Mouse (Mus musculus) midbrain, embryonic 11.5 days (tissue): Measurements from ENCODE around the gene Rnf123. TPM values are rescaled to one million over a fixed set of nuclear protein-coding genes. Genes with fewer than 3 reads are reported as not detected.
"Not testable (repeated sequence)": the region's sequence is repeated elsewhere in the genome, so short reads cannot be mapped to it uniquely, and the experiment has no call there.

ENCODE experiments used
- ATAC-seq: fragments of 200-750 bp; cut with Nextera tagmentation; 2 replicates; pipeline ENCODE4 v1.8.0; 2017; ENCODE audit warnings: moderate TSS enrichment, moderate library complexity; ENCODE audit not compliant: low FRiP score
- DNase-seq: peaks from one replicate; pipeline ENCODE4 v3.0.0; 2015; ENCODE audit warnings: low spot score; ENCODE audit errors: missing footprints
- H3K27ac ChIP-seq: fragments of 300-500 bp; sonication (generic); 2 replicates; pipeline ENCODE4 v1.5.1; 2014; ENCODE audit warnings: low read depth, low read length
- H3K27me3 ChIP-seq: fragments of 300-500 bp; sonication (generic); 2 replicates; pipeline ENCODE4 v1.6.1; 2014; ENCODE audit warnings: mild to moderate bottlenecking, low read length, moderate library complexity, mixed read lengths; ENCODE audit not compliant: control insufficient read depth, insufficient read depth
- H3K36me3 ChIP-seq: fragments of 300-500 bp; sonication (generic); 2 replicates; pipeline ENCODE4 v1.6.1; 2014; ENCODE audit warnings: mild to moderate bottlenecking, low read length, moderate library complexity, mixed read lengths; ENCODE audit not compliant: control insufficient read depth, insufficient read depth
- H3K4me1 ChIP-seq: fragments of 300-500 bp; sonication (generic); 2 replicates; pipeline ENCODE4 v1.6.1; 2014; ENCODE audit warnings: low read length; ENCODE audit not compliant: control insufficient read depth, insufficient read depth
- H3K4me2 ChIP-seq: fragments of 300-500 bp; sonication (generic); 2 replicates; pipeline ENCODE4 v1.6.1; 2014; ENCODE audit warnings: mild to moderate bottlenecking, moderate library complexity
- H3K4me3 ChIP-seq: fragments of 300-500 bp; sonication (generic); 2 replicates; pipeline ENCODE4 v1.5.1; 2014; ENCODE audit warnings: low read depth, low read length
- H3K9ac ChIP-seq: fragments of 300-500 bp; sonication (generic); 2 replicates; pipeline ENCODE4 v1.6.1; 2014; ENCODE audit warnings: low read length
- H3K9me3 ChIP-seq: fragments of 300-500 bp; sonication (generic); 2 replicates; pipeline ENCODE4 v1.6.1; 2016; ENCODE audit warnings: low read length; ENCODE audit not compliant: control insufficient read depth
- WGBS: fragments of 180-500 bp; shearing (Covaris S2); extraction: QIAGEN DNeasy Blood & Tissue Kit; methylation state at CpG from one replicate; pipeline ENCODE4 v1.1.7; 2014; 5-methylcytosine and 5-hydroxymethylcytosine counted together
- polyA plus RNA-seq: library from polyadenylated mRNA; unstranded; fragments of >200 nt; fragmentation: Nextera tagmentation; extraction: Ambion mirVana; gene quantifications from 2 replicates; pipeline ENCODE4 v1.2.1, GENCODE M21; 2014

Rnf123 gene
- polyA plus RNA-seq, 1 experiment from 2014 or later, result 29.2 TPM

GRCm38 (mm10) chr9:108044751-108045492 lies 38.2 kb downstream of the Rnf123 start:
- no peaks in the 10 kb centered on the region for H3K9me3 ChIP-seq
- H3K27ac ChIP-seq, result no peak overlapping the region
- no peak overlapping the region for H3K4me3 ChIP-seq
- no peak for ATAC-seq
- no peak overlapping the region for H3K4me2 ChIP-seq
- H3K9ac ChIP-seq, result no peak overlapping the region
- peaks cover 15% of the 10 kb centered on the region for H3K36me3 ChIP-seq
- no peaks in the 10 kb centered on the region for H3K27me3 ChIP-seq
- DNase-seq, result no peak
- H3K4me1 ChIP-seq, result peaks cover 14% of the 10 kb centered on the region
- 97% methylated on average over 8 of the region's 8 CpGs for WGBS

GRCm38 (mm10) chr9:108035331-108036156 lies 47.6 kb downstream of the Rnf123 start:
- Histone ChIP-seq H3K9me3 (no peaks in the 10 kb centered on the region), H3K4me2 (no peak overlapping the region), H3K4me3 (no peak overlapping the region), H3K9ac (no peak overlapping the region), H3K36me3 (peaks cover 5% of the 10 kb centered on the region), H3K27ac (no peak overlapping the region), H3K27me3 (no peaks in the 10 kb centered on the region), H3K4me1 (no peaks in the 10 kb centered on the region)
- ATAC-seq (no peak), DNase-seq (no peak)
- 100% methylated on average over 2 of the region's 2 CpGs for WGBS

GRCm38 (mm10) chr9:108032126-108032525 lies 51.0 kb downstream of the Rnf123 start:
- H3K27me3 ChIP-seq, result no peaks in the 10 kb centered on the region
- H3K9ac ChIP-seq, result no peak overlapping the region
- H3K4me1 ChIP-seq, result no peaks in the 10 kb centered on the region
- H3K4me2 ChIP-seq, result no peak overlapping the region
- WGBS, result 85% methylated on average over 5 of the region's 5 CpGs
- H3K4me3 ChIP-seq, result no peak overlapping the region
- no peak overlapping the region for H3K27ac ChIP-seq
- no peak for ATAC-seq
- H3K36me3 ChIP-seq, result peaks cover 14% of the 10 kb centered on the region
- no peak for DNase-seq
- no peaks in the 10 kb centered on the region for H3K9me3 ChIP-seq

GRCm38 (mm10) chr9:108027867-108028266 lies 55.3 kb downstream of the Rnf123 start:
- no peak overlapping the region for H3K4me2 ChIP-seq
- peaks cover 26% of the 10 kb centered on the region for H3K36me3 ChIP-seq
- H3K4me3 ChIP-seq, result no peak overlapping the region
- H3K27ac ChIP-seq, result no peak overlapping the region
- H3K9ac ChIP-seq, result no peak overlapping the region
- ATAC-seq, result no peak
- 99% methylated on average over 3 of the region's 3 CpGs for WGBS
- no peak for DNase-seq
- no peaks in the 10 kb centered on the region for H3K4me1 ChIP-seq
- no peaks in the 10 kb centered on the region for H3K9me3 ChIP-seq
- H3K27me3 ChIP-seq, result no peaks in the 10 kb centered on the region

GRCm38 (mm10) chr9:108026584-108026983 lies 56.6 kb downstream of the Rnf123 start:
- H3K4me1 ChIP-seq, result no peaks in the 10 kb centered on the region
- H3K4me3 ChIP-seq, result no peak overlapping the region
- peaks cover 21% of the 10 kb centered on the region for H3K36me3 ChIP-seq
- H3K9ac ChIP-seq, result no peak overlapping the region
- ATAC-seq (no peak), DNase-seq (no peak)
- no peaks in the 10 kb centered on the region for H3K9me3 ChIP-seq
- 94% methylated on average over 3 of the region's 3 CpGs for WGBS
- no peaks in the 10 kb centered on the region for H3K27me3 ChIP-seq
- no peak overlapping the region for H3K4me2 ChIP-seq
- no peak overlapping the region for H3K27ac ChIP-seq

GRCm38 (mm10) chr9:108023216-108023615 lies 59.9 kb downstream of the Rnf123 start:
- H3K9me3 ChIP-seq, result no peaks in the 10 kb centered on the region
- H3K27me3 ChIP-seq, result no peaks in the 10 kb centered on the region
- ATAC-seq (no peak), DNase-seq (no peak)
- no peak overlapping the region for H3K9ac ChIP-seq
- no peak overlapping the region for H3K27ac ChIP-seq
- H3K4me2 ChIP-seq, result no peak overlapping the region
- no peaks in the 10 kb centered on the region for H3K4me1 ChIP-seq
- 85% methylated on average over 3 of the region's 3 CpGs for WGBS
- H3K4me3 ChIP-seq, result no peak overlapping the region
- H3K36me3 ChIP-seq, result peaks cover 21% of the 10 kb centered on the region

GRCm38 (mm10) chr9:108020741-108021140 lies 62.4 kb downstream of the Rnf123 start:
- H3K36me3 ChIP-seq, result peaks cover 11% of the 10 kb centered on the region
- H3K4me1 ChIP-seq, result no peaks in the 10 kb centered on the region
- no peak overlapping the region for H3K4me2 ChIP-seq
- ATAC-seq, result no peak
- H3K9ac ChIP-seq, result no peak overlapping the region
- no peaks in the 10 kb centered on the region for H3K27me3 ChIP-seq
- no peak overlapping the region for H3K4me3 ChIP-seq
- no peak overlapping the region for H3K27ac ChIP-seq
- H3K9me3 ChIP-seq, result no peaks in the 10 kb centered on the region
- WGBS, result 97% methylated on average over 1 of the region's 1 CpGs
- no peak for DNase-seq

- 90% methylated on average over 3 of the region's 3 CpGs for WGBS
Observed at GRCm38 (mm10) chr9:108017127-108017526, 66.0 kb downstream of the Rnf123 start.

GRCm38 (mm10) chr9:108013577-108013976 lies 69.6 kb downstream of the Rnf123 start:
- not testable (repeated sequence) for H3K36me3 ChIP-seq, H3K4me1 ChIP-seq, H3K9me3 ChIP-seq, H3K27me3 ChIP-seq, H3K27ac ChIP-seq, H3K4me3 ChIP-seq, H3K4me2 ChIP-seq, ATAC-seq, H3K9ac ChIP-seq, DNase-seq
- WGBS, result 94% methylated on average over 2 of the region's 2 CpGs

More at GRCm38 (mm10) chr9:108017127-108017526, 66.0 kb downstream of the Rnf123 start:
- Histone ChIP-seq H3K4me3 (no peak overlapping the region), H3K9ac (no peak overlapping the region), H3K27me3 (no peaks in the 10 kb centered on the region), H3K4me2 (no peak overlapping the region), H3K36me3 (peaks cover 6% of the 10 kb centered on the region; the same call in 1 of the 2 replicates), H3K9me3 (no peaks in the 10 kb centered on the region), H3K27ac (no peak overlapping the region), H3K4me1 (no peaks in the 10 kb centered on the region)
- DNase-seq (no peak), ATAC-seq (no peak)
